Mouse (Mus musculus) spleen, adult 18-20 months (tissue): ENCODE data around the gene Usp5.
A peak's percentile ranks its signal among the peaks of the same experiment; 100 is the strongest.
"Not testable (repeated sequence)": the region's sequence is repeated elsewhere in the genome, so short reads cannot be mapped to it uniquely, and the experiment has no call there.

ENCODE experiments used
- DNase-seq, 2 experiments: peaks; one replicate each; pipeline ENCODE4 v3.0.0; 2022; ENCODE audit warnings: mixed read lengths in 2 of 2

The Usp5 gene

DNA sequence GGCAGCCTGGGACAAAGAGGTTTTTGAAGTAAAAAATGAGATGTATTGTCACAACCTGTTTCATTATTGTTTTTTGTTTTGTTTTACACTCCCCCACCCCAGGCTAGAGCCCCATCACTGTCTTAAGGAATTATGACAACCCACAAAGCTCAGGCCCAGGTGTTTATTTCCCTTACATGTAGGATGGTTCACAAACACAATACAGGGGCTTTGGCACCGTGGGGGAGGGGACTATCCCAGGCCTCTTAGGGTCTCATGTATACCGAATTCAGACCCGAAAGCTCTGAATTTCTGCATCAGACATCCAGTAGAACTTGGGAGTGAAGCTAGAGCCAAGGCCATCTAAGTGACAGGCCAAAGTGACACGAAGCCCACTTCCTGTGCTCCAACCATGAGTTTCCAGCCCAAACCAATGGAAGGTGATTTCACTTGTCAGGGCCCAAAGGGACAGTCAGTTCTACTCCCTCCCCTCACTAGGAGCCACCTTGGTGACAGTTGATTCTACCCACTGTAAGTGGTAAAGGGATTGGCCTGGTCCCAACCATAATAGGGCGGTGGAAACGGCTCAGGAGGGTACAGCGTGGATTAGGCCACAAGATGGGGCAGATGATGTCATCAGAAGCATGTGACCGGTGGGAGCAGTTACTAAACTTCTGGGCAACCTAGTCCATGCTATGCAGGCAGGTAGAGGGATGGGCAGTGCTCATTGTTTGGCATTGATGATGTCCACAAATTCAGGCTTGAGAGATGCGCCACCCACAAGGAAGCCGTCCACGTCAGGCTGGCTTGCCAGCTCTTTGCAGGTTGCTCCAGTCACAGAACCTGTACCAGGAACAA is 18.5 kb downstream of the Usp5 start:
- not testable (repeated sequence) for DNase-seq

DNA sequence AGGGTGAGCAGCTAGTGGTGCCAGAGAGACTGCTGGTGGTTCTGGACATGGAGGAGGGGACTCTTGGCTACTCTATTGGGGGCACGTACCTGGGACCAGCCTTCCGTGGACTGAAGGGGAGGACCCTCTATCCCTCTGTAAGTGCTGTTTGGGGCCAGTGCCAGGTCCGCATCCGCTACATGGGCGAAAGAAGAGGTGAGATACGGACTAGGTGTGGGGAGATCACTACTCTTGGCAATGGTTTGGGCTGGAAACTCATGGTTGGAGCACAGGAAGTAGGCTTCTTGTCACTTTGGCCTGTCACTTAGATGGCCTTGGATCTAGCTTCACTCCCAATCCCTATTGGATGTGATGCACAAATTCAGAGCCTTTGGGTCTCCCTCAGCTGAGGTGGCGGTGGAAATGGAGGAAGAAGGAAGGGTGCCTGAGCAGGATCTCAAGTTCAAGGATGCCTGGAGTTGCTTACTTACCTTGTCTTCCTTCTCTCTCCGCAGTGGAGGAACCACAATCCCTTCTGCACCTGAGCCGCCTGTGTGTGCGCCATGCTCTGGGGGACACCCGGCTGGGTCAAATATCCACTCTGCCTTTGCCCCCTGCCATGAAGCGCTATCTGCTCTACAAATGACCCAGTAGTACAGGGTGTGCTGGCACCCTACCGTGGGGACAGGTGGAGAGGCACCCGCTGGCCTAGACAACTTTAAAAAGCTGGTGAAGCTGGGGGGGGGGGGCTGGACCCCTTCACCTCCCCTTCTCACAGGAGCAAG is 19.3 kb downstream of the Usp5 start:
- DNase-seq = no peak

DNA sequence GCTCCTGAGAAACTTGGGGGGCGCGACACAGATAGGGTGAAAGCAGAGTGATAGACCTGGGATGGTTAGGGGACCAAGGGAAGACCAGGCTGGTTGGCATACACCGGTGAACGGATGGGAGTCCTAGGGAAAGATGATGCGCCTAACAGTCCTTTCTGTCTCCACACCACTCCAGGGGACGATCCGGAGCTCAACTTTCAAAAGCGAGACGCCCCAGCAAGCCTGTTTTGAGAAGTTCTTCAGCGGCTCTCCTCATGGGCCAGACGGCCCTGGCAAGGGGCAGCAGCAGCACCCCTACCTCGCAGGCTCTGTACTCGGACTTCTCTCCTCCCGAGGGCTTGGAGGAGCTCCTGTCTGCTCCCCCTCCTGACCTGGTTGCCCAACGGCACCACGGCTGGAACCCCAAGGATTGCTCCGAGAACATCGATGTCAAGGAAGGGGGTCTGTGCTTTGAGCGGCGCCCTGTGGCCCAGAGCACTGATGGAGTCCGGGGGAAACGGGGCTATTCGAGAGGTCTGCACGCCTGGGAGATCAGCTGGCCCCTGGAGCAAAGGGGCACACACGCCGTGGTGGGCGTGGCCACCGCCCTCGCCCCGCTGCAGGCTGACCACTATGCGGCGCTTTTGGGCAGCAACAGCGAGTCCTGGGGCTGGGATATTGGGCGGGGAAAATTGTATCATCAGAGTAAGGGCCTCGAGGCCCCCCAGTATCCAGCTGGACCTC is 20.1 kb downstream of the Usp5 start:
- DNase-seq = peak; percentile 71 to 82

DNA sequence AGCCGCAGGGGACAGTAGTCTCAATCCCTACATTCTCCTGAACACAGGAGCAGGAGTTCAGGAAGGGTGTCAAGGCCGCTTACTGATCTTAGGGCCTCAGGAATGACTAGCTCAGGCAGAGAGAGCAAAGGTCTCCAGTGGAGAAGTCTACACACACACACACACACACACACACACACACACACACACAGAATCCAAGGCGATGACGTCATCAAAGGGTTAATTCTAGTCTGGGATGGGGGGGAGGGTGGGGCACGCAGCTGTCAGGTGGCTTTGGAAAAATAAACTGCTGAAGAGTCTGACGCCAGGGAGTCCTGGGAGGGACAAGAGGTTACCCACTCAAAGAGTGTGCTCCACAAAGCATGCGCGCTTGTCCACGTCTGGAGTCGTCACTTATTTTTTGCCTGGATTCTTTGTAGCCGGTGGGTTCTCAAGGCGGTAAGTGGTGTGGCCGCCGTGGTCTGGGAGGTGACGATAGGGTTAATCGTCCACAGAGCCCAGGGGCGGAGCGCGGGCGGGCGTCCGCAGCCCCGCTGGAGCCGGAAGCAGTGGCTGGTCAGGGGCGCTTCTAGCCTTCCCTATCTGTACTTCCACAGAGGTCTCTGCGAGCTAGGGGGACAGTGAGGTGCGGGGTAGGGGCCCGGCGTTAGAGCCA is 20.8 kb downstream of the Usp5 start, which contains the start of gene Spsb2:
Spsb2 (plus strand) TSS at position 304 of the 655 bp plus-strand sequence.
- peak; percentile 55 to 64 for DNase-seq

DNA sequence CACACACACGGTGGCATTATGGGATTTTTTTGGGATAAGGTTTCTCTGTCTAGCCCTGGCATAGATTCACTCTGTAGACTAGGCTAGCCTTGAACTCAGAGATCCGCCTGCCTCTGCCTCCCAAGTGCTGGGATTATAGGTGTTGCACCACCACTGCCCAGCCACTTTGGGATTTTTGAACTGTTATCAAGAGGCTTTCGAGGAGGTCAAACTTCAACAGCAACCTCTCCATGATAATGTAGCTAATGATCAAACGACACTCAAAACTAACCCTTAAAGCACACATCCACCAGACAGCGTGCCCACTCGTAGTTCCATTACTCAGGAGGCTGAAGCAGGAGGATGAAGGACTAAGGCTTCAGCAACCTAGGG is 21.3 kb downstream of the Usp5 start:
- no peak for DNase-seq

DNA sequence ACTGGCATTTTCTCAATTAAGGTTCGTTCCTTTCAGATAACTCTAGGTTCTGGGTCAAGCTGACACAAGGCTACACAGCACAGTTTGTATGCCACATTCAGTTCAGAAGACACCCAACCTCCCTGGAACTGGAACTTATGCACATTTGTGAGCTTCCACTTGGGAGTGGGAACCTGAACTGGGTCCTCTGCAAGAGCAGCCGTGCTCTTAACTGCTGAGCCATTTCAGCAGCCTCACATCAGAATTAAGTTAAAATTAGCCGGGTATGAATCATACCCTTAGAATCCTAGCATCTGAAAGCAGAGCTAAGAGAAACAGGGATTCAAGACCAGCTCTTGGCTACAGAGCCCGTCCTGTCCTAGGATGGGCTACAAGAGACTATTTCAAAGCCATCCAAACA is 21.9 kb downstream of the Usp5 start:
- DNase-seq = no peak

DNA sequence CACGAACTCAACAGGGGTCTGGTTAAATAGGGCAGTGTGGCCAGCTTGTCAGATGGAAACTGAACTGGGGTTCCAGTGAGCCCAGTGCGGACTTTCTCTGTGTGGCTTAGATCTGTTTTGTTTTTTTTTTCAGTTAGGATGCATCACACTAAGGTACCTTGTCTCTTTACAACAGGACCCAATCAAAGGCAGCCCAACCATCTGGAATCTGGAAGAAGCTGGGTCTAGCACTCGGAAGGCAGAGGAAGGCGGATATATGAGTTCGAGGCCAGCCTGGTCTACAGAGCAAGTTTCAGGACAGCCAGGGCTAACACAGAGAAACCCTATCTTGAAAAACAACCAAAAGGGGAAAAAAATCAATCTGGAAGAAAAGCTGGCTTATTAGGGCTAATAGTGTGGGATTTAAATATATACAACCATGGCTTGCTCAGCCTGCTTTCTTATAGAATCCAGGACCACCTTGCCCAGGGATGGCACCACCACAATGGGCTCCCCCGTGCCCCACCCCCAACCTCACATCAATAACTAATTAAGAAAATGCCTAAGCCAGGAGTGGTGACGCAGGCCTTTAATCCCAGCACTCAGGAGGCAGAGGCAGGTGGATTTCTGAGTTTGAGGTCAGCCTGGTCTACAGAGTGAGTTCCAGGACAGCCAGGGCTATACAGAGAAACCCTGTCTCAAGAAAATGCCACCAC is 22.7 kb downstream of the Usp5 start:
- DNase-seq = no peak

DNA sequence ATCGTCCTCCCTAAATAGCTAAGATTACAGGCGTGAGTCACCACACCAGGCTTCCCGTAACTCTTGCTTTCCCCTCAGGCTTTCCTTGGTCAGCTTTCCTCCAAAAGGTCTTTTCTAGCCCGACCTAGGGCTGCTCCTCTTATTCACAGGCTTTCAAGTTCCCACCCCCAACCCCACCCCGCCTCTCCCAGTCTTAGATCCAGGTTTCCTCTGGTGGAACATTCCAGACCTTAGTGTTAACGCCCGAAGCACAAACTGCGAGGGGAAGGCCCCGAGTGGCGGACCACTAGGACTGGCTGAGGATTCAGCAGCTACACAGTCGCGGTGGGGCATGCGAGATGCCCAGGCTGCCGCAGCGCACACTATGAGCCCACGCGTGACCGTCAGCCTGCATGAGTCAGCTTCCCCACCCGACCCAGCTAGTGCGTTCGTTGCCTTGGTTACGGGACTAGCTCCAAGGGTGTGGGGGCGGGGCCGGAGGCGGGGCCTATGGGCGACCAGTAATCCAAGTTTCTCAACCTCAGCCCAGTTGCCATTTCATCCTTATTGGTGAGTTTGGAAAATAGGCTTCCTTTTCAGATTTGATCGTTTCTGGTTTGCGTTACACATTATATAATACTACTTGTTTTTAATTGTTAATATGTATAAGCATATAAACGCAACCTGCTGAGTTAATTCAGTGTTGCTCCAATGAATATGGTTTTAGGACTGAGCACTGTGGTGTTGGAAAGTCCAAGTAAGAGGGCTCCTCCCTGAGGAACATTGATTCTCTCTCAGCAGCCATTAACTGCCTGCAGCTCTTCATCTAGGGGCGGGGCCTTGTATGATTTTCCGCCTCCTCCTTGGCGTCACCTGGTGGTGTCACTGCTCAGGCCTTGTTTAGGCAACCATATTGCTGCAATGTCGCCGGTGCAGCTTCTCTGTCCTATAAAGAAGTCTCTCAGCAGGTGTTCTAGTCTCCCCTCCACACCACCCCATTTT is 23.7 kb downstream of the Usp5 start:
- peak; percentile 72 to 78 for DNase-seq

DNA sequence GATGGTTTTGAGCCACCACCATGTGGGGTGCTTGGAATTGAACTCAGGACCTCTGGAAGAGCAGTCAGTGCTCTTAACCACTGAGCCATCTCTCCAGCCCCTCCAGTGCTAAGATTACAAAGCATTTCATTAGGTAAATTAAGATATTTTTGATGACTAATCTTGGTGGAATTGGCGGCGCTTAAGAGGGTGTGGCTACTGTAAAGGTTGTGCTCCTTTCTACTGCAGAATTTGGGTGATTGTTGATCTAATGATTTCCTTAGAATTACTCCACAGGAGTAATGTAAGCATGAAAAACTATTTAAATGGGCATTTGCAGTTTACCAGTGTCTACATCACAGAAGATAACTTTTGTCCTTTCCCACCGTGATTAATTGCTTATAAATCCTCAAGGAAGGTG is 24.9 kb downstream of the Usp5 start:
- DNase-seq = no peak

DNA sequence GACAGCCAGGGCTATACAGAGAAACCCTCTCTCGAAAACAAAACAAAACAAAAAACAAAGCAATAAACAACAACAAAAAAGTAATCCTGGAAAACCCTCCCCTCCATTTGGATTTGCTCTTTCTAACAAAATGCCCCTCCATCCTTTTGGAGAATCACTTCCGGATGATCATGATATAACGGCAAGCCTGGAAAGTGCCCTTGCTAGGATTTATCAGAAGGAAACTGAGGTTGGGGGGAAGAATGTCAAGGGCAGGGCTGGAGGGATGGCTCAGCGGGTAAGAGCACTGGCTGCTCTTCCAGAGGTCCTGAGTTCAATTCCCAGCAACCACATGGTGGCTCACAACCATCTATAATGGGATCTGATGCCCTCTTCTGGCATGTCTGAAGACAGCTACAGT is 25.6 kb downstream of the Usp5 start:
- DNase-seq = not testable (repeated sequence)

DNA sequence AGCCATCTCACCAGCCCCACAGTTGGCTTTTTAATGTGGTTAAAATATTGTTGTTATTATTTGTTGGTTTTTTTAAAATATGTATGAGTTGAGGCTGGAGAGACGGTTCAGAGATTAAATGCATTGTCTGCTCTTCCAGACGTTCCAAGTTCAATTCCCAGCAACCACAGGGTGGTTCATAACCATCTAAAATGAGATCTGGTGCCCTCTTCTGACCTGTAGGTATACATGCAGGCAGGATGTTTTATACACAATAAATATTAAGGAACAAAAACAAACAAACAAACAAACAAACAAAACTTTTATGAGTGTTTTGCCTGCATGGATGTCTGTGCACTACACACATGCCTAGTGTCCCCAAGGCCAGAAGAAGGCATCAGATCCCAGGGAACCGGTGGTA is 26.2 kb downstream of the Usp5 start:
- DNase-seq = no peak

DNA sequence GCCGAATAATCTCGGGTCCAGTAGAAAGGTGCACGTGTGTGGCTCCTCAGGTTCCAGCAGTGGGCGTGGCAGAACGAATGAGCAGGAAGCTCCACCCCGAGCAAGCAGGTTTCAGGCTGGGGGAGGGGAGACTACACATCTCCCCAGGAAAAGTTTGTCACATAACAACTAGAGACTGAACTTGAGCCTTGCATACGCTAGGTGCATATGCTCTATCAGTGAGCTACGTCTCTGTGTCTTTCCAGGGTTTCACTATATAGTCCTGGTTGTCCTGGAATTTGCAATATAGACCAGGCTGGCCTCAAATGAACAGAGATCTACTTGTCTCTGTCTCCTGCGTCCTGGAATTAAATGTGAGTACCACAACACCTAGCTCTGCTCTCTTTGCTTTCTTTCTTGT is 26.9 kb downstream of the Usp5 start:
- DNase-seq = not testable (repeated sequence)

DNA sequence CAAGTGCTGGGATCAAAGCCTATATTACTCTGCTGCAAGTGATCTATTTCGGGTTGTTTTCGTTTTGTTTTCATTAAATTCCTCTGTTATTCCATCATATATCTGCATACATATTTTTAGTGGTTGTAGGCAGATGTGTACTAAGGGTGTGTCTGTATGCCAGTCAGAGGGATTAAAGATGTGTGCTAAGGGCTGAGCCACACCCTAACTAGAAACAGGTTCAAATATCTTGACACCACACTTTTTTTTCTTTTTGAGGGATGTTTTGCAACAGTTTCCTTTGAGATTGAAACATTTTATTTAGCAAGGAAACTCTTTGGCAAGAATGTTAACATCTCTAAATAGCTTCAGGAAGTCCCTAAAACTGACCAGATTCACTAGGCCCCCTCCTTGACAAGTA is 33.1 kb downstream of the Usp5 start:
- DNase-seq = no peak

DNA sequence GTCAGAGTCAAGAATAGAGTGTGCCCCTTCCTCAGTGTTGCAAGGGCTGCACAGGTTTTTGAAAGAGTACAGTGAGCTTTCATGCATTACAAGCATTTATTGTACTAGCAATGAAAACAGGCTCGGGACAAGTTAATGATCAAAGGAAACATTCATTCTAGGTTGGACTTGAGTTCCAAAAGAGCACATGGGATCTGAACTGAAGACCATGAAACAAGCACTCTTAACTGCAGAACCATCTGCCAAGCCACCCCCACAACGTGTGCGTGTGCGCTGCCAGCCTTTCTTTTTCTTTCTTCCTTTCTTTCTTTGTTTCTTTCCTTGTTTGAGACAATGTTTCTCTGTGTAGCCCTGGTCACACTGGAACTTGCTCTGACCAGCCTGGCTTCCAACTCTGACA is 33.5 kb downstream of the Usp5 start:
- no peak for DNase-seq

DNA sequence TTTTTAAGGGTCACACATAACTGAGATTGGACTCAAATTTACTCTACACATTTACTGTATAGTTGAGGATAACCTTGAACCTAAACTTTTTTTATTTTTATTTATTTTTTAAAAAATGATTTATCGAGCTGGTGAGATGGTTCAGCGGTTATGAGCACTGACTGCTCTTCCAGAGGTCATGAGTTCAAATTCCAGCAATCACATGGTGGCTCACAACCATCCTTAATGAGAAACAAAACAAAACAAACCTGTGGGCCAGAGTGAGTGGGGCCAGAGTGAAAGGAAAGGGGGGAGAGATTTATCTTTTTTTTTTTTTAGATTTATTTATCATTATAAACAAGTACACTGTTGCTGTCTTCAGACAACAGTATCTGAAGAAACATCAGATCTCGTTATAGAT is 37.4 kb downstream of the Usp5 start:
- no peak for DNase-seq

DNA sequence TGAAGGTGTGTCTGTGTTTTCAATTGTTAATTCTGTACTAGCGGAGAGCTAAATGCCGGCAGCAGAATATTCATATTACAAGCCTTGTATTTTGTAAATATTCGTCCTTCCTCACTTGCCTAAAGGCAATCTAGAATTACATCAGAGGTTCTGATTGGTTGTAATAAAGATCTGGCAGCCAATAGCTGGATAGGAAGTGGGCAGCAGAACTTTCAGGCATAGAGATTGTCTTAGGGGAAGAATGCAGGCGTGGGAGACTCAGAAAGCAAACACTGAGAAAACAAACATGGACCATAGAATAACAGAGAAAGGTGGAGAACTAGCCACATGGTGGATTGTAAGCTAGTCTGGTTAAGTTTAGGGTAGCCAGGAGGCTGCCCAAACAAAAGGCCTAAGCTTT is 39.2 kb downstream of the Usp5 start:
- DNase-seq = no peak

DNA sequence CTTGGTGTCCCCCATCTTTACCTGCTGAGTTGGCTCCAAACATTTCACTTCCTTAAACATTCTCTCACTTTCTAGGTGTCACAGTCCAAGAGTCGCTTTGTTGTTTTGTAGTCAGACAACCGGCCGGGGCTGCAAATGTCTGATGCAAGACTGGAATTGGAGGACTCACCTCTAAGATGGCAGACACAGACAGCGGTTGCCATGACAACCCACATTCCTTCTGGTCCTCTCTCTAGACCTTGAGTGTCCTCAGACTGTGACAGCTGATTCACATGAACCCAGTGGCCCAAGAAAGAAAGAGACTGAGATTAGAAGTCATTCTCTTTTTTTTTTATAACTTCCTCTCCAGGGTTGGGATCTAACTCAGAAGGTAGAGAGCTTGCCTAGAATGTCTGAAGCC is 39.8 kb downstream of the Usp5 start:
- no peak for DNase-seq

DNA sequence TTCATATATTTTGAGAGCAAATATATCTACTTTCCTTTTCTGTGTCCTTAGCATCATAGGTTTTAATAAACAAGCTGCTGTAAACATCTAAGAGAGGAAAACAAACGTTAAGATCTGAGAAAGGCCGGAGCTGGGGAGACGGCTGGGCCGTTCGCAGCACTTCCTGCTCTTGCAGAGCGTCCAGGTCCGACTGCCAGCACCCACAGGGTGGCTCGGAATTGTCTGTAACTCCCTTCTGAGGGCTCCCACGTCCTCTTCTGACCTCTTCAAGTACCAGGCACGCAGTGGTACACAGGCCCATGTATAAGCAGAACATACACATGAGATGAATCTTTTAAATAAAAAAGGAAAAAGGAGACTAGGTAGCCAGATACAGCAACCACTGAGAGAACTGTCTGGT is 41.6 kb downstream of the Usp5 start:
- DNase-seq = no peak

DNA sequence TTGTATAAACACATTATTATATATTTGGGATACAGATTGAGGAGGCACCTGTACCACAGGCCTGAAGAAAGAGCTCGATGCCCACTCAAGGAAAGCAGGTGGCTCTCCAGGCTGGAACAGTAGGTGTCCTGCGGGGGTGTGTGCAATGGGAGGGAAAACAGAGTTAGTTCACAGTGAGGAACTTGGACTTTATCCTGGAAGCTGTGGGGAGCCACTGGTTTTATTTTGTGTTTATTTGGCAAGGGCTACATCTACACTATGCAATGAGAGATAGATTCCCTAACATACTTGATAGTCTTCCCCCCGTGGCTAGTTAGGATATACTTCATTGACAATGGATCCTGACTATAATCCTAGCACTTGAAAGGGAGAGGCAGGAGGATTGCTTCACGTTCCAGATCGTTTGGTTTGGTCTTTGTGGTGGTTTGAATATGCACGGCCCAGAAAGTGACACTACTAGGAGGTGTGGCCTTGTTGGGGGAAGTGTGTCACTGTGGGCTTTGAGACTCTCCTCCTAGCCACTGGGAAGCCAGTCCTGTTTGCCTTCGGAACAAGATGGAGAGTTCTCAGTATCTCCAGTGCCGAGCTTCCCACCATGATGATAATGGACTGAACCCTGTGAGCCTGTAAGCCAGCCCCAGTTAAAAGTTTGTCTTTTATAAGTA is 42.4 kb downstream of the Usp5 start:
- DNase-seq = no peak

DNA sequence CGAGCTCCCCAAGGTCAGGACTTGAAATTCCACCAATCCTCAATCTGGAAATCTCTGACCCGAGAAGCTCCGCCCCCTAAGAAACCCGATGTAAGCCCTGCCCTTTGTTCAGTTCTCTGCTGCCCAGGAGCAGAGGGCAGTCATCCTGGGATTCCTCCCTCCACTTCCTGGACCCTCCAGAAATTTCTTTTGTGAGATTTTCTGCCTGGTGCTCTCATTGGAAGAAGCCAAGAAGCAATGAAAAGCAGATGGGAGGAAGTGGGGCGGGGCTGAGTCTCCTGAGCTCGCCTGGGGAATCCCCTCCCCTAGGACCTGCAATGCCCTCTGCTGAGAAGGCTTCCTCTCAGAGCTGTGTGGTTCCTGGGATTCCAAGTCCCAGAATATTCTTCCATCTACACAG is 46.8 kb downstream of the Usp5 start:
- DNase-seq = peak in 1 of 2 experiments; percentile 58

DNA sequence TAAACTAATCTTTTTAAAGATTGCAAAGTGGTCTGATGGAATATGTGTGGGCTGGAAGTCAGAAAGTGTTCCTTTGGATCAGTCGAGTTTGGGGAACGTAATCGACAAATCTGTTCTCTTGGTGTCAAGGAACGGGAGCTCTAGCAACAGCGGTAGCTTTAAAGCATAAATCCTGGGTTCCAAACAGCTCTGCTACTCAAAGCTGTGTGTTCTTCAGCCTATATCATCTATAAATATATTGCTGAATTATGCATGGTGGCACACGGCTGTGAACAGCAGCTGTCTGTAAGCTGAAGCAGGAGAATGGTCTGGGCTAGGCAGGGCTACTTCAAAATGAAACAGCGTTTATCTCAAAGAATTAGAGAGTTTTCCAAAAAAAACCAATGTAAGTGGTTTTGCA is 48.4 kb downstream of the Usp5 start:
- DNase-seq = no peak
